Mouse (Mus musculus): ENCODE measurements around the gene Senp1.
A peak's percentile ranks its signal among the peaks of the same experiment; 100 is the strongest.

Senp1 gene

DNA sequence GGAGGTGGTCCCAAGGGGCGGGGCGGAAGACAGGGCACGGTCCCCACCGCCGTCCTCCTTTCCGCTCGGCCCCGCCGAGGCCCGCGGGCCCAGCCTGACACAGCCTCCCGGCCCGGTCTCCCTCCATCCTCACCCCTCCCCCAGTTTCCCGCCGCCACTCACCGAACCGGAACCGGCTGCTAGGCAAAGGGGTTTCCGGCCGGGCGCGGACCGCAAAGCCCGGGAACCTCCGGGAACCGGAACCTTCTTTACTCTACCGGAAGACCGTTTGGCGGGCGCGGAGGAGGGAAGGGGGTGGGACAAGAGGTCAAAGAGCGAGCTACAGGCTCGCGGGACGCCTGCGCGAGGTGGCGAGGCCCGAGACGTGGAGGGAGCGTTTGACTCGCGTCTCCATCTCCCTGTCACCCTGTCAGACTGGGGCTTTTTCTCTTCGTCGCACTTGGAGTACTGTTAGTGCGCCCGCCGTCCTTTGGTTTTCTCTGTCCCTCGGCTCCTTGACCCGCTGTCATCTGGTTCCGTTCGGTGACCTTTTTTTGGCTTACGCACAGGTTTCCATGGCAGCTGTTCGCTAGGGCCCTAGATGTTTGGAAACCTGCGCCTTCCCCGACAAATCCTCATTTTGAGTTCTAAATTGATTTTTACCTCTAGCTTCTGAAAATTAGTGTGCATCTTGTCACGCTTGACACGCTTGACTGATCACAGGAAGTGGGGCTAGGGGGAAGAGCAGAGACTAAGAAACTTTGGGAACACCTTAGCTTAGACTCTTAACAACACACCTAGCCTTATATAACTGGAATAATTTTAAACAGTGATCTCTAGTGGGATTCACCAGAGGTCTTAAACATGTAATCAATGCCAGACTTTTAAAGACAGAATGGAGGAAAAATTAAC, at the start of gene Senp1:
Gene Senp1, minus strand, starts transcription at position 624 of the 891 bp plus-strand sequence.
- peak; percentile 89 for DNase-seq (ENCODE audit: low spot score)

DNA sequence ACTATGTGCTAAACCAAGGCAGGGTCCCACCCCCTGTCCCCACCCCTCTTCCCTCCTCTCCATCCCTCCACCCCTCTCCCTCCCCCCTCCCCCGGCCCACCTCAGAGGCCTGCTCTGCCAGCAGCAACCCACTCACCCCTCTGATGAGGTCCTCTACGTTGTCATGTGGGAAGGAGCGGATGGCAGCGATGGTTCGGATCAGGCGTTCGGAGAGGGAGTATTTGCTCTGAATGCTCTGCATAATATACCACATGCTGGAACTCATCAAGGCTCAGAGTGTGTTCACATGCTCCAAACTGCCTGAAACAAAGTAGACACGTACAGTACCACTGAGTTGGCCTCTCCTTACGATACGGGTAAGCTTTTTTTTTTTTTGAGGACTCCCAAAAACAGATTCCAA, 49.0 kb upstream of the Senp1 start:
- no peak for DNase-seq (ENCODE audit: low spot score)

DNA sequence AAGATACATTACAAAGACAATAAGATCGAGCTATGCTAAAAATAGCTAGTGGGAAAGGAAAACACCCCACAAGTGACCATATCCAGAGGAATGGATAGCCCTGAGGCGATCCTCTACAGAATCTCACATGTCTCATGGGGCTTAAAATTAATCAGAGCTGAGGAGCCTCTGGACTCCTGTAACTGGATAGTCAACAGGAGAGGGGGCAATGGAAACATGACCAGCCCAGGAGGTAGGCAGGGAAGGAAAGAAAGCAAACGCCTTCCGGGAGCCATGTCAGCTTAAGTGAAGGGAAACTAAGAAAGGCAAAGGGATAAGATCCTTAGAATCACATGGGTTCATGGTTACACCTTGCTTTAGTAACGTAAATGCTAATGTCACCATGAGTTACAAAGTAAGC, 47.3 kb upstream of the Senp1 start:
- DNase-seq (ENCODE audit: low spot score), result no peak

DNA sequence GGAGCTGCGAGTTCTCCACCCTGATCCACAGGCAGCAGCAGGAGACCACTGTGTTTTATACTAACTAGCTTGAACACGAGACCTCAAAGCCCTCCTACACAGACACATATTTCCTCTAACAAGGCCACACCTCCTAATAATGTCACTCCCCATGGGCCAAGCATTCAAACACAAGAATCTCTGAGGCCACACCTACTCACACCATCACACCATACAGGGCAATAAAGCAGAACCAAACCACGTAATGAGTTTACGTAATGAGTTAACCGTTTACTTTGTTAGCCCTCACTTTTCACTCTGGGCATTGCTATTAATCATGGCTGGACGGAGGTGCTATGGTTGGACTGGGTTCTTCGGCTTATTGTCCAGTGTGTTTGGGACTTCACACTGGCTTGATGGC, 46.2 kb upstream of the Senp1 start:
- no peak for DNase-seq (ENCODE audit: low spot score)

DNA sequence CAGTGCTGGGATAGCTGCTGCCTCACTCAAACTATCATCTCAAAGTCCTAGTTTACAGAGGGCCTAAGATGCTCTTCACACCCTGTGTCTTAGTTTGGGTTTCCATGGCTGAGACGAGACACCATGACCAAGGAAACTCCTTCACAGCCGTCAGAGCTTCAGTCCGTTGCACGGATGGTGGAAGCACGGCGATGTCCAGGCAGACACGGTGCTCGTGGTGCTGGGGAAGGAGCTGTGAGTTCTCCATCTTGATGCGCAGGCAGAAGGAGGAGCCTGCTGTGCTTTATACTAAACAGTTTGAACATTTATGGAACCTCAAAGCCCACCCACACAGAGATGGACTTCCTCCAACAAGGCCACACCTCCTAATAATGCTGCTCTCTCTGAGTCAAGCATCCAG, 43.3 kb upstream of the Senp1 start:
- DNase-seq (ENCODE audit: low spot score), result no peak

DNA sequence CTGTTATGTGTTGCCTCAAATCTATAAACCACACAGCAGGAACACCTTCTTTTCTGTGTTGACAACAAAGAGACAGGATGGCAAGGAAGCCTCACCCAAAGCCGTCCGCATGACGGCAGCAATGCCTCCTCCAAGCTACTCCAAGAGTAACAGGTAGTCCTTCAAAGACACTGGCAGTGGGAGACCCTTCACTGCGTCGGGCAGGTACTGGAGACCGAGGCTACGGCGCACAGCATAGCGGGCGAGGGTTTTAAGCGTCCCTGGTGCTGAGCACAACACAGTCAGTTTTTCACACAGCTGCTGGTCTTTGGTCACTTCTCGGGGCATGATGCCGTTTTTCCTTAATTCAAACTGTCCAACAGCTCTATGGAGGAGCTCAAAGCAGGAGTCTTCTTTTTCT, 42.1 kb upstream of the Senp1 start:
- no peak for DNase-seq (ENCODE audit: low spot score)

DNA sequence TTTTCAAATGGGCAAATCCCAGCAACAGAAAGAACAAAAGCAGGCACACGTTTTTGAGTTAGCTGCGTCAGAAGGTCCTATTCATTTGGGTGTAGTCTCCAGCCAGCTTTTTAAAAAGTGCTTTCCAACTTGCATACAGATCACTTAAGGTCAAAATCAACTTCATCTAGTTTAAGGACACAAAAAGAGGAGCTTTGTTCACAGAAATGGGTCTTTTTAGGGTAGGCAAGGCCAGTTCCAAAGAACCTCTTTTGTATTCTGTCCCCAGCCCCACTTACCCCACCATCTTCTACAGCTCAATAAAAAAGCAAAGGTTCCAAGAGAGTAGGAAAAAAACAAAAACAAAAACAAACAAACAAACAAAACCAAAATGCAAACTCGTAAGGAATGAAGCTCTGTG, 41.1 kb upstream of the Senp1 start:
- DNase-seq (ENCODE audit: low spot score), result no peak

DNA sequence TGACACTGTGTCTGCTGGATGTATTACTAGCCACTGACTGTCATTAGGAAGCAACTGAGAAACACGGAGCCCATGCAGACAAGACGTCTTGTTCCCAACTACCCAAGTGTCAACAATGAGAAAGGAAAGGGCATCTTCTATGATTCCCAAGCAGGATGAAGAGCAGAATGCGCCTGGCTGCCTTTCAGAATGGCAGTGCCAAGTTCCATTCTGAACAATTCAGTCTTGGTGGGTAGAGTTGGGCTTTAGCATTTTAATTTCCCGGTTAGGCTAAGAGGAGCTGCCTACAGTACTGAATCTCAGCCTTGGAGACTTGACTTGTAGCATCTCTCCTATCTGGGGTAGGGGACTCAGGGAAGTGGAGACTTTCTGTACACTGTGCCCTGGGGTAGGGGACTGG, 40.5 kb upstream of the Senp1 start:
- no peak for DNase-seq (ENCODE audit: low spot score)

DNA sequence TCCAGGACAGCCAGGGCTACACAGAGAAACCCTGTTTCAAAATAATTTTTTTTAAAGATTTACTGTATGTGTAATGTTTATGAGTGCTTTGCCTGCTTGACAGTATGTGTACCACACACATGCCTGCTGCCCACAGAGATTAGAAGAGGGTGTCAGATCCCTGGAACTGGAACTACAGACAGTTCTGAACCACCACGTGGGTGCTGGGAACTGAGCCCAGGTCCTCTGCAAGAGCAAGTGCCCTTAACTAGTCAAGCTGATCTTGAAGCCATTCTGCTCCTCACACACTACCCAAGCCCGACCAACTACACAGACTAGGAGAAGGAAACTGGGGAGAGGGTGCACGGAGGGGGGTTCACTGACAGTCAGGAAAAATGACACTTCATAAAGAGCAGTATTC, 39.9 kb upstream of the Senp1 start:
- no peak for DNase-seq (ENCODE audit: low spot score)

DNA sequence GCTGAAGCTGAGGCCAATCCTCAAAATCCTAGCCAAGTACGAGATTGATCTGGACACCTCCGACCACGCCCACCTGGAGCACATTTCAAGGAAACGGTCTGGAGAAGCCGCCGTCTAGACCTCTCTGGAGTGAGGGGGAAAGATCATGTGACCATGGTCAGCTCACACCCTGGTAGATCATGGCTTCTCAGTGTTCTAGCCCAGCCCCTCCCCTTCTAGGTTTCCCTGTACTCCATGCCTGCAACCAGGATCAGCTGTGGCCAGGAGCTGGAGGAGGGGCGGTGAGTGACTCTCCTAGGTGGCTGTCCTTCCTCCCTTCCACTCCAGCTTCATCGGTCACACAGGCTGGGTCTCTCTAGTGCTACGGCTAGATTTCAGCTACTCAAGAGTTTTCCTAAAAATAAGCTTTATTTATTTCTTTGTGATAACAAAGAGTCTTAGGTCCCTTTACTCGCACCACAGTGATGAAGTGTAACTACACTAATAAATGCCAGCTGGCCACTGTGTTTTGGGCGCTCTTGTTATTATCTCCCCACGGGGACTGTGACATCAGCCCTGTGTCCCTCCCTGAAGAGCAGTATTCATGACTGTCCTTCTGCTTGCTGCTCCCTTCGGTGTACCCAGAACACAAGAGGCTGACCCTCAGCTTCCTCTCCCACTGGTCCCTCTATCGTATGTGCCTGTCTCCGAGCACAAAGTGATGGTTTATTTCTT, 38.6 kb upstream of the Senp1 start:
- no peak for DNase-seq (ENCODE audit: low spot score)

DNA sequence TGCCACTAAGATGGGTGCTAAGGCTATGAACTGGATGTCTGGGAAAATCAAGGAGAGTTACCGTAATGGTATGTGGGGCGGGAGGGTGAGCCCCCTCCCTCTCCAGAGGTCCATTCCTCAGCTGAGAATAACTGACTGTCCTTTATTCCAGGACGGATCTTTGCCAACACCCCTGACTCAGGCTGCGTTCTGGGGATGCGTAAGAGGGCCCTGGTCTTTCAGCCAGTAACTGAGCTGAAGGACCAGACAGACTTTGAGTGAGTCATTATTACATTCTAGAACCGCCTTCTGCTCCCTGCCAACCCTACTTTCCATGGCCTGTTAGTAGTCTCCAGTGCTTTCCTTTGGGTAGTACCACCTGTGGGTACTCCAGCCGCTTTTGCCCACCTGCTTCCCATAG, 37.9 kb upstream of the Senp1 start:
- DNase-seq (ENCODE audit: low spot score), result no peak

DNA sequence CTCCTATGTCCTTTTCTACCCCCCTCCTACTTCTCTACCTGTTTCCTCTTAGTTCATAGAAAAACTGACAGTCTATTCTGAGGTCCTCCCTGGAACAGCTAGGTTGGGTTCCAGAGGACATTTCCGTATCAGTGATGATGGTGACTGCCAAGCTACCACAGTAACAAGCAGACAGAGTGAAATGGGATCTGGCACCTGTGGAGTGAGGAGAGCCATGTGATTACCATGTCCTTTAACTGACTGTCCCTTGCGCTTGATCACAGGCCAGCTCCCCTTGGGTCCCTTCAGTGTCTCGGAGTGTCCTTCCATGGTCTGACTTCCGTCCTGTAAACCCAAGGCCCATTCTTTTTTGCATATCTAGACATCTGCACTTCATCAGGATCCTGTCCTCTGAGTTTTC, 37.5 kb upstream of the Senp1 start:
- no peak for DNase-seq (ENCODE audit: low spot score)

DNA sequence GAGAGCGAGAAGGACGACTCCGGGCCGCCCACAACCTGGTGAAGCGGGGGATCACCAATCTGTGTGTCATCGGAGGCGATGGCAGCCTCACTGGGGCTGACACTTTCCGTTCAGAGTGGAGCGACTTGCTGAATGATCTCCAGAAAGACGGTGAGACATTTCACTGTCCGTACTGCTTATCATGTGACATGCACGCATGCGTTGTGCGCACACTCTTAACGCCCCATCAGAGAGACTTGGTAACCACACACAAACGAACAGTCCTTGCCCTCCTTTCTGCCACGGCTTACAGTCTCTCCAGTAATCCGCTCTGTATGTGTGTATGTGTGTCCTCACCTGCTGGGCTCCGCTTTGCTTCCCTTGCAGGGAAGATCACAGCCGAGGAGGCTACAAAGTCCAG, 27.3 kb upstream of the Senp1 start:
- DNase-seq (ENCODE audit: low spot score), result no peak

DNA sequence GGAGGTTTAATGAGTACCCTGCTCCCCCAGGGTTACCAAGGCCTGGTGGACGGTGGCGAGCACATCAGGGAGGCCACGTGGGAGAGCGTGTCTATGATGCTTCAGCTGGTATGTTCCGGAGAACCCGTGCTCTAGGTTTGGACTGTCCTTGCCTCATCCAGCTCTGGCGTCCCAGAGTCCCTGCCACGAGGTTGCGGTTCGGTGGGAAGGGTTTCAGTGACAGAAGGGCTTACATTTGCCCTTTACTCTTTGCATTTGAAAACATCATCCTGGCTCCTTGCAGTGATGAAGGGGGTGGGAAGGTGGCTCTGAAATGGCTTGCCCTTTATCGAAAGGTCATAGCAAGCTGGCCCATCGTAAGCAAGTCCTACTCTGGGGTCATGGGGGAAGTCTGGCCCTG, 25.8 kb upstream of the Senp1 start:
- no peak for DNase-seq (ENCODE audit: low spot score)

DNA sequence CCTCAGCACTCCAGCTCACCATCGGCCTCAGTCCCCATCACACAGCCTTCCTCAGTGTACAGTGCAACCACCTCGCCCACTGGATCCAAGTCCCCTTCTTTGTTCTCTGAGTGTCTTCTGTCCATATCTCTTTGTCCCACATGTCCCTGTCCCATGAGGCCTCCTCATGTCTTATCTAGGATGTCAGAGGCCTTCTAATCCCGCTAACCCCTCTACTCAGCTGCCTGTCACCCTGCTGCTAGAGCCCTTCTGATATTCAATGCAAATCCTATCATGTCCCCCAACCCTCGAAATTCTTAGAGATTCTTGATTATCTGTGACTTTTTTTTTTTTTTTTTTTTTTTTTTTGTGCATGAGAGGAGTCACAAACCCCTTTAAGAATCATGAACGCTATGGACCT, 22.7 kb upstream of the Senp1 start:
- no peak for DNase-seq (ENCODE audit: low spot score)

DNA sequence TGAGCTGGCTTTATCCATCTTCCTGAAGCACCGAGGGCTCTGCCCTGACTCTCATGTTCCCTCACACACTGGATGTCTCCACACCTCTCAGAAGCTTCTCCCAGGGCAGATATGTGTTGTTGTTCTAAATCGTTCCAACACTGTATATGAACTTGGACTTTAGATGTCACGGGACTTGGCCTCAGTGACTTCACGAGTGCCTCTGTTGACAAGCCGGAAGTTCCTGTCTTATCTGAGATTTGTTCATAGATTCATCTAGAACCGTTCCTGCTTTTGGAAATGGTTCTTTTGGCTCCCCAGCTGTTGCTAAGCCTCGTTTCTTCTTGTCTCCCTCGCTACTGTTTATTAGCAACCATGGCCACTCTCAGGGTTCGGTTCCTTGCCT, 22.2 kb upstream of the Senp1 start:
- no peak for DNase-seq (ENCODE audit: low spot score)

DNA sequence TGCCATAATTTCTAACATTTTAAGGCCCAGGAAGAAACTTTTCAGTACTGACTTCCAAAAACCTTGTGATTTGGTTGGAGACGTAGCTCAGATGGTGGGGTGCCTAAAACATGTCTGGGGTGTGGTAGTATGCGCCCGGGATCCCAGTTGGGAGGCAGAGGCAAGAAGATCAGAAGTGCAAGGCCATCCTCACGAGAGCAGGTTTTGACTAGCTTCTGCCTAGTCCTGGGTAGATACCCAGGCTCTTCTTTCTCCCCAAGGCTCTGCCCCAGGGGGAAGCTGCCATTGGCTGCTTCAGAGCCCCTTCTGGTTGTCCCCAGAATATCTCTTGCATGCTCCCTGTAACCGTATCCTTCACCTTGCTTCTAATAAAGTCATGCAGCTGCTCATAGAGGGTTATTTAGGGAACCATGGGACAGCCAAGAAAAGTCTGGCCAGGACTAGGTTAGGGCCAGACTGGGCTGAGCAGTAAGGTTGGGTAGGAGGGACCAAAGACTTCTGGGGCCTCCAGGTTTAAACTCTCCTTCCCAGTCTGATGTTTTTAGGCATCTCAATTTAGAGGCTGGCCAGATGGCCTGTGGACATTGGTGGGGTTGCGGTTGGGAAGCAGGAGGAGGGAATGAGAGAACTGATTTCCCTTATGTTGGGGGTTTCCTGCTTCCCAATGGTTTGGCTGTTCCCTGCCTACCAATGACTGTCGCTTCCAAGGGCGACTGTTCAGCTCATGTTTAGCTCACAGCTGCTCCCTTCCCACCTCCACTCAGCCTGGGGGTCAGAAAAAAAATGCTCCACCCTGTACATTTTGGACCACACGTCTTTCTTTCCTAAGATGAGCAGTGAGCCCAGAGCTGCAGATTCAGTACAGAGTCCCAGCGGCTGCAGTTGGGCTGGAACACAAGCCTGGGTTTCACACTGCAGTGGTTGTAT, 21.6 kb upstream of the Senp1 start:
- no peak for DNase-seq (ENCODE audit: low spot score)

DNA sequence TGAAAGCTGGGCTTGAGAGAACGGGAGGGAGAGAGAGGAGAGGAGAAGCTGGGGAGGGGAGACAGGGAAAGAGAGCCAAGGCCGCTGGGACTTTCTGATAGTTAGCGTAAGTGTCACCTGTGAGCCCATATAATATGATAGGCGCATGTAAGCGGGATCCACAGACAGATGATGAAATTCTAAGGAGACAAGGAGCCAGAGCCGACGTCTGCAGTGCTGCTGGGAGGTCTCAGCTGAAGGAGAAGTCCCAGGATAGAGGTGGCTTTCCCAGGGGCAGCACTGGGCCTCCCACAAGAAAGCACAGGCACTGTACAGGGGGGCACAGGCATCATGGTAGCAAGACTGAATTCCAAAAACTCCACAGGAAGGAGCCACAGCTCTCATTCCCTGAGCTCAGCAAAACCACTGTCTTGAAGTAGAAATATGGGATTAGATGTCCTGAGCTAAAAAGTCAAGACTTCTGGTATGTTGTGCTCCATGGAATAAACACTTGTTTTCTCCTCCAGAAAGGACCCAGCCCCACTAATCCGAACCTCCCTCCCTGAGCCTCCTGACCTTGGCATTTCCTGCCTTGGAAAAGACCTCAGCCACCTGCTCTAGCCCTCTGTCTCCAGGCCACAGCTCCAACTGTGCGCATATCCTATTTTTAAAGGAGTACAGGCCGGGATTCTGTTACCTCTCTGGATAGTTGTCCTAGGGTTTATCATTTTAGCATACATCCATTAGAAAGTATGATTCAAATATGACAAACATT, 20.7 kb upstream of the Senp1 start:
- no peak for DNase-seq (ENCODE audit: low spot score)

DNA sequence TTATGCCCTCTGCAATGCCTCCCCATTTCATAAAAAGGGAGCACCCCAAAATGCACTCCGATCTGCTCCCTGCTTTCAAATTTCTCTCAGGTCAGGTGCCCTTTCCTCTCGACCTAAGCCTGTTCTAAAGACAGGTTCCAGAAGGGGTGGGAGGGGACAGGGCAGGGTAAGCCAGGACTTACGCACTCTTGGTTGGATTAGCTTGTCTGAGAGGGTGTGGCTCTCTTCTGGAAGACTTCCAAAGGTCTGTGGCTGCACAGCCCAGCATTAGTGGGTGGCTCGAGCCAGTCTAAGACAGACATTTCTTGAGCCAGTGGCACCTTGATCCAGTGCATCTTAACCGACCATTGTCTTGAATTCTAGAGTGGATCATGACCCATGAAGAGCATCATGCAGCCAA, 18.2 kb upstream of the Senp1 start:
- DNase-seq (ENCODE audit: low spot score), result no peak

DNA sequence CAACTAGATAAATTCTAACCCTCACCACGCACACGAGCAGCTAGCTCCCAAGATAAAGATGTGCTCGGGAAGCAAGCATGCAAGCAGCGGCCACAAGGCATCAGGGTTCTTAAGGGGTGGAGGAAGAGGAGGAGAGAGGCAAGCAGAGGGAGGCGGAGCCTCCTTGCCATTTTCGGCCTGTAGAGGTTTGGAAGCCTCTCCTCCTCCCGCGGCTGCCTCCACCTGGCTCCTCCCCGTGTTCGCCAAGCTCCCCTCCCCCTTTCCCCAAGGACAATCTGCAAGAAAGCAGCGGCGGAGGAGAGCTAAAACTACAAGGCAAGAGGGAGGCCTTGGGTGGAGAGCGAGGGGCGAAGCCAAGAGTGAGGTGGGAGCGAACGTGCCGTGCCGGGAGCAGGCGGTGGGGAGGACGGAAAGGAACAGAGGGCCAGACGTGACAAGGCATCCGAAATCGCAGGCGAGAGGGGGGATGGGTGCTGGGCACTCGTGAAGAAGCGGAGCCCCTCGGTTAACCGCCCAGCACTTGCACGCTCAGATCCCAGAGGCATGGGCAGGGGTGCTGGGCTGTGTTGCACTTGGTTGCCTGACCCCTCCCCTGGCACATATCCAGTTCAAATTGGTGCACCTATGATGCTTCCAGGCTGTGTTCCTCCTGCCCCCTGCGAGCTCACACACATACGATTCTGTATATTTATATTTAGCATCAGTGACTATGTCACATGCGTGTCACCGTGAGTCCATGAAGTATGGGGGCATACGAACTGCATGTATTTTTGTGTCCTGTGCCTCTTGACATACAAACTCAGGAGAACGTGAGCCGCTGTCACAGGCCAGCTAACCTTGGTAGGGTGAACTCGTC, 15.0 kb upstream of the Senp1 start:
- peak; percentile 88 for DNase-seq (ENCODE audit: low spot score)

Measured in urinary bladder, postnatal 14 days (tissue).